Mouse (Mus musculus) G1E-ER4 (cell line): Measurements from ENCODE around the gene Wfdc6a. TPM values are rescaled to one million over a fixed set of nuclear protein-coding genes. Genes with fewer than 3 reads are reported as not detected.
"Not testable (repeated sequence)": the region's sequence is repeated elsewhere in the genome, so short reads cannot be mapped to it uniquely, and the experiment has no call there.

Source experiments
- GATA1 ChIP-seq: IDR thresholded peaks from one replicate; pipeline ENCODE4 v1.8.0; 2012; ENCODE audit warnings: low read length, inconsistent platforms
- polyA plus RNA-seq: library from polyadenylated mRNA; stranded (reverse); fragments of >175 nt; gene quantifications from 2 replicates; pipeline ENCODE4 v1.2.3, GENCODE M21; 2012

Wfdc6a gene
- not detected in 2 replicates for polyA plus RNA-seq

DNA sequence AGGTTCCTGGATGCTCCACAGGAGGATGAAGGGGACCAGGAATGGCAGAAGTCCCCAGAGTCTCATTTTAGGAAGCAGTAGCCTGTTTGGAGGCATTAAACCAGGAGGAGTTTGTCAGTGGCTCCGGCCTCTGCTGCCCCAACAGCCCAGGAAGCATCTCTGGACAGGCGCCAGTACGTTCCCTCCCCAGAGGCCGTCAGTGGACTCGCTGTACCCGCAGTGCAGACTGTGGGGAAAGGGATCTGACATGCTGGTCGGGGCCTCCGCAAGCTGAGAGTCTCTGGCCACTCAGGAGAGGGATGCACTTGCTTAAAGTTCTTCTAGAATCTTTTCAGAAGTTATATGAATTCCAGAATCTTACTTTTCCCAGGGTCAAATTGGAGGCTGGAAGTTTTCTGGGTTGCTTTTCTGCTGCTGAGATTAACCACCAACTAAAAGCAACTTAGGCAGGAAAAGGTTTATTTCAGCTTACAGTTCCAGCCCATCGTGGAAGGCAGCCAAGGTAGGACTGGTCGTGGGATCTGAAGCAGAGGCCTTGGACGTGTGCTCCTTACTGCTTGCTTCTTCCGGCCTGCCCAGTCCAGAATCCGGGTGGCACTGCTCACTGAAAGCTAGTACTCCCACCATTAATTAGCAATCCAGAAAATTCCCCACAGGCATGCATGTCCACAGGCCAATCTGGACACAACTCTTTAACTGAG lies at the start of gene Wfdc6a:
TSS of gene Wfdc6a (minus strand) at position 423 of the 701 bp plus-strand sequence.
- TF ChIP-seq GATA1: not testable (repeated sequence)

DNA sequence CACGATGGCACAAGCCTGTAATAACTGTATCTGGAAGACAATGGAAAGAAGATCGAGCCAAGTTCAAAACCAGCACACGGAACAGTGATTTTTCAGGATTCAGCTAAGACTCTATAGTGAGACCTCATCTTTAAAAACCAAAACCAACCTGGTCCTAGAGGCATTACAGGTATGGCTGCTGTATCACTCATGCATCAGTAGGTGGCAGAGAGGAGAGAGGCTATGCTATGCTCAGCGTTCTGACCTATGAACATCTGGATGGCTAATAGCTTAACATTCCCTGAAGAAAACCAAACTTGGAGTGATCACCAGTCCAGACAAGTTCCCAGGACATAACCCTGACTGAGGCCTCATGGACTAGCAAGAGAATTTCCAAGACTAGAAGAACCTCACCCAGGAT lies 36.5 kb upstream of the Wfdc6a start:
- TF ChIP-seq GATA1: no peak

DNA sequence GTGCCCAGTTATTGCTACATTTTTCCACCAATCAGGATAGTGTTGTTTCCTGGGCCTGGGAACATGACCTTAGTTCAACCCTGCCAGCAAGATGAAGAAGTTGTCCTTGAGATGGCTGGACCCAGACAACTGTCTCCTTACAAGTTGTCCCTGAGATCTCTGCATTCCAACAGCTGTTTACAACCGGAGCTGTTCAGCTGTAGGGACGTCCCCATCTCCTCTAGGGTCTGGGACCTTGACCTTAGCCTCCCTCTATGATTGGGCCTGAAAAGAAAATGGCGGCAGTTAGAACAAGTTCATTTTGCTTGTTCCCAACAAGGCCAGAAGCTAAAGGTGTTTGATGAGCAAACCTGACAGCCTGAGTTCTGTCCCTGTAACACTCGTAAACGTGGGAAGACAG lies 33.8 kb upstream of the Wfdc6a start:
- TF ChIP-seq GATA1: no peak

DNA sequence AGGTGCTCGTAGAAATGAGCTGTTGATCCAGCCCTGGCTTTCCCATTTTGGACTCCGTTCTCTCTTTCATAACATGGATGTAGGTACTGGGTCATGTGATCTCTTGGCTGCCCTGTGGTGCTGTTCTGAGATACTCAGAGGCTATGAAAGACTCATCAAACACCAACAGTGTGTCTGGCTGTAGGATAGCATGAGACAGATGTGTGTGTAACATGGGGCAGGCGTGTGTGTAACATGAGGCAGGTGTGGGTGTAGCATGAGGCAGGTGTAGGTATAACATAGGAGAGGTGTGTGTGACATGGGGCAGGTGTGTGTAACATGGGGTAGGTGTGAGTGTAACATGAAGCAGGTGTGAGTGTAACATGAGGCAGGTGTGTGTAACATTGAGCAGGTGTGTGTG lies 30.1 kb upstream of the Wfdc6a start:
- no peak for TF ChIP-seq GATA1

DNA sequence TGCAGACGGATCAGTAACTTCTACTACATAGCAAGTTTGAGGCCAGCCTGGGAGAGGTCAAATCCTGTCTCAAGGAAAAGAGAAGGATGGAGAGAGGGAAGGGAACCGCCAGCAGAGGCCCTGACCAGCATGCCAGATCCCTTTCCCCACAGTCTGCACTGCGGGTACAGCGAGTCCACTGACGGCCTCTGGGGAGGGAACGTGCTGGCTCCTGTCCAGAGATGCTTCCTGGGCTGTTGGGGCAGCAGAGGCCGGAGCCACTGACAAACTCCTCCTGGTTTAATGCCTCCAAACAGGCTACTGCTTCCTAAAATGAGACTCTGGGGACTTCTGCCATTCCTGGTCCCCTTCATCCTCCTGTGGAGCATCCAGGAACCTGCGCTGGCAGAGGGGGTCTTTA lies 28.2 kb upstream of the Wfdc6a start, which contains the start of the genes Wfdc6b and Wfdc8:
TSS of gene Wfdc6b (plus strand) at position 52 of the 400 bp plus-strand sequence.
TSS of gene Wfdc8 (minus strand) at position 156 of the 400 bp plus-strand sequence.
- TF ChIP-seq GATA1: not testable (repeated sequence)

DNA sequence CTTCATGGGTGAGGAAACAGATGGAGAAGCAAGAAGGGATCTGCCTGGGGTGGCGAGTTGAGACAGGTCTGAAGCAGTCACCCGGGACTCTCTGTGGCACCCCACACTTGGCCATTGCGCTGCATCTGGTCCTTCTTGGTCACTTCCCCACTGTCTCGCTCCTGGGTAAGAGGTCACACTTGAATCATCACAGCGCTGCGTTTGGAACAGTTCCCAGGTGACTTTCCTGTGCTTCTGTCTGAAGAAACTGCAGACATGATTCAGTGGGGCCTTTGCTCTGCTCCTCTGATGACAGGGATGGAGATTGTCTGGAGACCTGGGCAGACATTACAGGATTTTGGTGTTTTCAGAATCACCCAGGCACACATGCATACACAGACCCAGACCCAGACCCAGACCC lies 23.5 kb upstream of the Wfdc6a start:
- no peak for TF ChIP-seq GATA1

DNA sequence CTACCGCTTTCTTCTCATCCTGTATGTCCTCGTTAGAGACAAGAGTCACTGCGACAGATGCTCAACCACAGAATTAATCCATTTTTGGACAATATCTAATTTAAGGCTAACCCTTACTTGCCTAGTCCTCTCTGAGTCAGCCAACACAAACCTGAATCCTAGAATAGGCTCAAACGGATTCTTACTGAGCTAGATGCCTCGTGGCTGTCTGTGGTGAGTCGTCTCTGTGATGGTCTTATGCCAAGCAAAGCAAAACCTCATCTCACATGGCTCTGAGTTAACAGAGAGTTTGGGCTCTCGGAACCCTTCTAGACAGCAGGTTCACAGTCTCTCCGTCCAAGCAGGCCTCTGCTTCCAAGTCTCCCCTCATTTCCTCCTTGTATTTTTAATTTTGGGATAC lies 19.2 kb upstream of the Wfdc6a start:
- TF ChIP-seq GATA1: no peak

DNA sequence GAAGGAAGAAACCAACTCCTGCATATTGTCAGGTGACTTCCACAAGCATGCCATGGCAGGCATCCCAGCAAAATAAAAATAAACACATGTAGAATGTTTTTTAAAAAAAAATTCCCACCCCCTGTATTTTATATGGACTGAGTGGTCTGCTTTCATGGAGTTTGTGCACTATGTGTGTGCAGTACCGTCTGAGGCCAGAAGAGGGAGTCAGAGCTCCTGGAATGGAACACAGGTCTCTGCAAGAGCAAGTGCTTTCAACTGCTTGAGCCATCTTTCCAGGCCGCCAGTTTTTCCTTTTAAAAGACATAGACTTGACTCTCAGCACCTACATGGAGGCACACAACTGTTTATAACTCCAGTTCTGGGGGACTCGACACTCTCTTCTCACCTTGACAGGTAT lies 18.2 kb upstream of the Wfdc6a start:
- TF ChIP-seq GATA1: no peak

DNA sequence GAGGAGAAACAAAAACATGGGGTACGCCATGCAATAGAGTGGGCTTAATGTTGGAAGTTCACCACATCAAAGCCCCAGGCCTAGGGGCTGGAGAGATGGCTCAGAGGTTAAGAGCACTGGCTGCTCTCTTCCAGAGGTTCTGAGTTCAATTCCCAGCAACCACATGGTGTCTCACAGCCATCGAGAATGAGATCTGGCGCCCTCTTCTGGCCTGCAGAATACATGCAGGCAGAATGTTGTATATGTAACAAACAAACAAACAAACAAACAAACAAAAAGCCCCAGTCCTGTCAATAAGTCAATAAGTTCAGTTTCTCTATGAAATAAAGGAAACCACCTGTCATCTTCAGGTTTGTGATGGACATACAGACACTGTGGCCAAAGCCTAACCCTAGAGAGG lies 14.9 kb upstream of the Wfdc6a start:
- TF ChIP-seq GATA1: no peak

DNA sequence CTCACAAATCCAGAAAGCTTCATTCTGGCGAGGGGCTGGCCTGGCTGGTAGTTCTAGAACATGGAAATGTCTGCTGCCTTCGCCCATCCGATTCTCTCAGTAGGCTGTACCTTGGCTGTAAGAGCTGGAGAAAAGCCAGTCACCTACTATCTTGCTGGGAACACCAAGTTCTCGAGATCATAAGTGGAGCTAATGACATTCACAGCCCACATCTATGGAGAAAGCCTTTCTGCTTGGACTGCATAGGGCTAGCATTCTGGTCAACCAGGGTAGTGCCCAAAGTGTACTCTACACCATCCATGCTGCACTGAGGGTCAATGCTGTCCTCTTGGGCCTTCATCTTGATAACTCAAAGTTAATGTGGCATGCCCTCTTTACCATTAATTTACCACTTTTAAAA lies 8.2 kb upstream of the Wfdc6a start, which contains the start of gene Eppin:
TSS of gene Eppin (minus strand) at position 101 of the 400 bp plus-strand sequence.
- no peak for TF ChIP-seq GATA1

DNA sequence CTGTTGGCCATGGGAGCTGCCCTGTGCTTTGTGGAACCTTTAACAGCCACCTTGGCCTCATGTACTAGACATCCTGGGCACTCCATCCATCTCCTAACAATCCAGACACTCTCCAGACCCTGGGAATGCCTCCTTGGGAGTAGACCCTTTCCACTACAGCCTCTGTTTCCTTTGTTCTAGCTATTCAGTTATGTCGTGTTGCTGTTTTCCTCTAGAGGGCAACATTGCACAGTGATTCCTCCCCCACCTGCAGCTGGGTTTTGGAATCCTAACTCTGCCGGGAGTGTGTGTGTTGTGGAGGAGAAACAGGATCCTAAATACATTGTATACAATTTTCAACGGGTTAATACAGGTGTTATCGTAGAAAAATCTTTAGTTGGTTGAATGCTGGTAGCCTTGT lies 6.8 kb upstream of the Wfdc6a start:
- TF ChIP-seq GATA1: no peak

DNA sequence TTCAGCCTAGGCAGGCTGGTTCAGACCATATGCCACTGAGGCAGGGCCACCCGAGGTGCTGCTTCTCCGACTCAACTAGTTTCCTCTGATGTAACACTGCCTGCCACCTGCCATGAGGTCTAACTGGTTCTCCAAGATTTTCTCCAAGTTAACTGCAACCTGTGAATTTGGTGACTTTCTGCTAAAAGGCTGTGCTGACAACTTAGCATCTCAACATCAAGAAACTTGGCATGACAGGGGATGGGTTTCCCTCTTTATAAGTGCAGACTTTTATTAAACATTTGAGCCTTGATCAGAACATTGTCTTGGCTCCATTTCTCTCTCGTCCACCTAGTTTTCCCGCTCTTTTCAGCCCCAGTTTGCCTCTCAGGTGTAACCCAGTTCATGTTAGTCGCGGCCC lies 11.9 kb downstream of the Wfdc6a start, which contains the start of gene Spint3:
TSS of gene Spint3 (minus strand) at position 101 of the 400 bp plus-strand sequence.
- TF ChIP-seq GATA1: not testable (repeated sequence)

DNA sequence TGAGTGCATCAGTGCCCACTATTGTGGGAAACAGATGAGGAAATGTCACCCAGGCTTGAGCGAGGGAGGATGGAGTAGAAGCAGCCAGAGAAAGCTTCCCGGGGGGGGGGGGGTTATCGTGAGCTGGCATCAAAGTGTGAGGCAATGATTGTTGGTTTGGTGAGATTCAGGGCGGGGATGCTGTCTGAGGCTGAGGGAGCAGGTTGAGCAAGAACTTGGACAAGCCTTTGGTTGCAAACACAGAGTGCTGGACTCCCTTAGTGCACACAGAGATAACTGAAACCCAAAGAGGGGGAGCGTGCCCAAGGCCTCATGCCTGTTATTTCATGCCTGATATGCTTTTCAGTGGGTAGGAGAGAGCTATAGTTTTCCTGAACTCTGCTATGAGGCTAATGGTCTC lies 17.8 kb downstream of the Wfdc6a start:
- no peak for TF ChIP-seq GATA1

DNA sequence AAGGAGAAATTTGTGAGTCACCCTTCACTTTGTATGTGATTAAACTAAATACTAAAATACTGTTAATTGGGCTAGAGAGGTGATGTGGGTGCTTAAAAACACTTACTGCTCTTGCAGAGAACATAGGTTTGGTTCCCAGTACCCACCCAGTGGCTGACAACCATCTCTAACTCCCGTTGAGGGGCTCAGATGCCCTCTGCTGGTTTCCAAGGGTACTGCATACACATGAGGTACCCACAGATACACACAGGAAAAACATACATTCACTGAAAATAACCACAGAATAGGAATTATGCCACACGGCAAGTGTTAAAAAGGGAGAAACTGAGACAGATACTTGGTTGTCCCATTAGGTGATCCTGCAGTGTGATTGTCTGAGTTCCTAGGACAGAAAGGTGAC lies 18.2 kb downstream of the Wfdc6a start:
- TF ChIP-seq GATA1: no peak

DNA sequence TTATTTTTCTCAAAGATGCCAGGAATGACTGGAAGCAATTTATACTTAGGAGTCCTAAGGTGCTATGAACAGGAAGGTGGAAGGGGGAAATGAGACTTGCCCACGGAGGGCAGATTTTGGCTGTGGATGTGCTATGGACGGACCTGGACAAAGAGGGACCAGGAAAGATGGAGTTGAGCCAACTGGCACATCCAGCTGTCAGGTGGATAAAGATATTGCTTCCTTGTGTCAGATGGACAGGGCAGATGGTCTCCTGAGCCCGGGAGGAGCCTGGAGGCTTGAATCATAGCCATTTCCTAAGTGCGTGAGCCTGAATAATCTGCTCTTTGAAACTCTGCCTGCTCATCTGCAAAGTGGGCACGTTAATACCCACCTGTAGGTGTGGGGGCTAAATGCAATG lies 20.9 kb downstream of the Wfdc6a start:
- no peak for TF ChIP-seq GATA1

DNA sequence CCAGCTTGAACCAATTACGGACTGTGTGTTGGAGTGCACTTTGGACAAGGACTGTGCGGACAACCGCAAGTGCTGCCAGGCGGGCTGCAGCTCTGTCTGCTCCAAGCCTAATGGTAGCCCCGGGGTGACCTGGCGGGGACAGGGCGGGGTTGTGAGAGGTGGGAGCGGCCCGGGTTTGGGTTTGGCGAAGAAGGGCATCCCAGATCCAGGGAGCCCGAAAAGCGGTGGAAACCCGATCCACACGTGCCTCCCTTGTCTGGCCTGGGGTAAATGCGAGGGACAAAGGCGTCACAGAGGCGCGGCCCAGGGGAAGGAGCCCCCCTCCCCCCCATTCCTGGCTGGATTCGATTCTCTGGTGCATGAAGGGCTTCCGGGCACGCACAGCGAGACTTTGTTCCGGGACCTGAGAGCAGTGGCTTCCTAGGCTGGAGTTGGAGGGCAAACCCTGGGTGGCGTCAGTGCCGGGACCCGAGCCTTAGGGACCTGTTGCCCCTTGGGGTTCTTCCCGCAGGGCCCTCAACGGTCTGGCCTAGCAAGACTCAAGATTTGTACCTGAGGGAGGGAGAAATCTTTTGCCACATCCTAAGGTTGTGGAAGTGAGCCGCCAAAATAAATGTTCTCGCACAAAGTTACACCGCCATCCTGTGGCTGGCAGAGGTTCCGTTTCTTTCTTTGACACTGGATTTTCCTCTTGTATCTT lies 21.8 kb downstream of the Wfdc6a start:
- TF ChIP-seq GATA1: no peak

DNA sequence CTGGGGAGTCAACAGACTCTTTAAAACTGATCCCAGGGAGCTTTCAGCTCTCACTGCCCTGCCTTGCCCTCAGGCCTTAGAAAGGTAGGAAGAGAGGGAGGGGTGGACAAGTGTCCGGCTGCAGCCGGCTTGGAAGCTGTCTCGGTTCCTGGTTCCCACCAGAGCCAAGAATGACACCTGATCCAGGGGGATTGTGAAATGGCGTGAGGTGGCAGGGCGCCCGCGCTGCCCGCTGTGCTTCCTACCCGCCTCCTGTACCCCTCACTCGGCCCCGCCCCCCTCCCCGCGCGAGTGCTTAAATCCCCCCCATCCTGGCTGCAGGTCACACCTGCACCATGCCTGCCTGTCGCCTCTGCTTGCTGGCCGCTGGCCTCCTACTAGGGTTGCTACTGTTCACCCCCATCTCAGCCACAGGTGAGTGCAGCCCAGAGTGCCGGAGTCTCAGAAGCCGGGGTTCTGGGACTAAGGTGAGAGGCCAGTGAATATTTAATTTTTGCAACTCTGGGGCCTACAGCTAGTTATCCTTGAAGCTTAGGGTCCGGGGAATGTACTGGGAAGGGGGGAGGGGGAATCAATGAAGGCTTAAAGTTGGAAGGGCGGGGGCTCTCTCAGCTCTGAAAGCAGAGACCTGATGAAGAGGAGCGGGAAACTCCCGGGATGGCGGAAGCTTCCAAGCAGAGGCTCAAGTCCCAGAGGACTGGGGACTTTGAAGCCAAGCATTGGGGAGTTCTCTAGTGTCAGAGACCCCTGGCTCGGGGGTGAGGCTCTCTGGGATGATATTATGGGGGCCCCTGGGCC lies 22.7 kb downstream of the Wfdc6a start, which contains the start of gene Wfdc2:
TSS of gene Wfdc2 (plus strand) at position 23 of the 798 bp plus-strand sequence.
- TF ChIP-seq GATA1: no peak
